Mouse (Mus musculus) monocyte, adult 5-6 weeks (primary cell): ENCODE measurements around the gene Olfr615. TPM values are rescaled to one million over a fixed set of nuclear protein-coding genes. Genes with fewer than 3 reads are reported as not detected.
"Not testable (repeated sequence)": the region's sequence is repeated elsewhere in the genome, so short reads cannot be mapped to it uniquely, and the experiment has no call there.

Experiments
- ATAC-seq: fragments of 153-309, 156-312 bp; replicated peaks from 2 replicates; pipeline ENCODE4 v1.8.0; 2017; ENCODE audit warnings: mild to moderate bottlenecking; ENCODE audit not compliant: low TSS enrichment, insufficient number of reproducible peaks, severe bottlenecking, poor library complexity, low FRiP score
- total RNA-seq: library from RNA; stranded (forward); fragments of 200-1000, 200-491, 200-594 nt; gene quantifications from 3 replicates; pipeline ENCODE4 v1.2.3, GENCODE M21; 2017

Gene Olfr615
- not detected in 3 replicates for total RNA-seq

- ATAC-seq: no peak
Observed at GRCm38 (mm10) chr7:103555779-103556178, at the start of gene Olfr615. Gene Olfr615, plus strand, starts transcription at chr7:103556079.

- ATAC-seq: no peak
Observed at GRCm38 (mm10) chr7:103512022-103512421, 43.9 kb upstream of the Olfr615 start, which contains the start of gene Olfr610. Gene Olfr610, minus strand, starts transcription at chr7:103512122.

DNA sequence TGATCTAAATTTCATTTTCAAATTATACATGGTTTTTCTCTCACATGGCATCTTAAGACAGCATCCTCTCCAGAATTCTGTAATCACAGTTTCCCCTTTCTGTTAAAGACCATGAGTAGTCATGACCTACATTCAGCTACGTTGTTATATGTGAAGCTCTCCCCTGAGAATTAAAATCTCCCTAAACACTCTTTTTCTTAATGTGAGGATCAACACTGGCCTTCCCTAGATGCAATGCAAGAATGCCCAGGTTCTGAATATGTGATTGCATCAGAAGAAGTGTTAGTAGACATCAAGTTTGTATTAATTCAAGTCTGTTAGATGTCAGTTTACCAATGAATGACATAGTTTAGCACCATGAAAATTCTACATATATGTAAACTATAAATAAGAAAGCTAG is 35.1 kb upstream of the Olfr615 start, which contains the start of gene Olfr611:
TSS of gene Olfr611 (minus strand) at position 101 of the 400 bp plus-strand sequence.
- not testable (repeated sequence) for ATAC-seq

- not testable (repeated sequence) for ATAC-seq
Observed at GRCm38 (mm10) chr7:103542617-103543016, 13.3 kb upstream of the Olfr615 start, which contains the start of gene Olfr612. Gene Olfr612, minus strand, starts transcription at chr7:103542717.

DNA sequence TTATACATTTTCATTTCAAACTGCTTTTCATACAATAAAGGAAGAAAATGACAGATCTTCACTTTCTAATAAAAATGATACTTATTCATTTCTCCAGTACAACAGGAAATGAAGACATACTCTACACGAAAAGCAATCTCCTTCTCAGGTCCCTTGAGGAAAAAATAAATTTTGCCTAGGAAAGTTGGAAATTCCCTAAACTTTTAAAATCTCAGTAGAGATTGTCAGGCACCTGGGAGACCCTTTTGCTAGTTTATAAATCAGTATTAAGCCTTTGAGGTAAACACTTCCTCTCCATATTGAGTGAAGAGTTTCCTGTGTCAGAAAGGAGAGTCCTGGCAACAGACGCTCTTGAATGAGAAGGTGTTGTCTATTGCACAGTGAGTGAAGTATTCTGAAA is 8.1 kb upstream of the Olfr615 start, which contains the start of gene Olfr613:
TSS of gene Olfr613 (plus strand) at position 301 of the 400 bp plus-strand sequence.
- ATAC-seq: no peak

DNA sequence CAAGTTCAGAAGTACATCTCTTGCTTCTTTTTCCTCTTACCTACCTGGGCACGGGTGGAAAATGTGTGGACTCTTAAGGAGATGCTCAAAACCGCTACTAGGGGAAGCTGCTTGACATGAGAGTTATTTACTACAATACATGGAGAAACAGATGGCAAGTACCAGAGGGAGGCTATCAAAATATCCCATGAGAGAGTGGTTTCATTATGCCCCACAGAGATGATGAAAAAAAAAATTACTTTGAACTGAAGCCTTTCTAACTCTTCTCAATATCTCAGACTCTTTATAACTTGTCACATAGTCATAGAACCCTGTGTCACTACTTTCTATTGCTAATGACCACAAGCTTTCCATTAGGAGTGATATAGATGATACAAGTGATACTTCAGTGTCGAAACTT is 13.2 kb downstream of the Olfr615 start, which contains the start of gene Olfr616:
TSS of gene Olfr616 (minus strand) at position 101 of the 400 bp plus-strand sequence.
- ATAC-seq: no peak

DNA sequence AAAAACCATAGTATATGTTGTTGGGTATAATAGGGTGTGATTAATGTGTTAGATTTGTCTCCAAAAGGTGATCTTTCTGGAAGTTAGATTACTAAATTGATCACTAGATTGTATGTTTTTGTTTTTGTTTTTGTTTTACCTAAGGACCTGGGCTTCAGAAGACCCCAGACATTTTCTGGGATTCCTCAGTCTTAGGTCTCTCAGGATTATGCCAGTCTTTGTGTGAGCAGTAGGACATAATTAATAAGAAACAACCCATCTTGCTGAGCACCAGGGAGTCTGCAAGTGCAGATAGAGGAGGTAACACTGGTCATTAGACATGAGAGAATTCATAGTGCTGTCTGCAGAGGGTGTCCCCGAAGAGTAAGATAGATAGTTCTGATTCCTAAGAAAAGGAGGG is 16.9 kb downstream of the Olfr615 start, which contains the start of gene Olfr617:
TSS of gene Olfr617 (plus strand) at position 301 of the 400 bp plus-strand sequence.
- ATAC-seq: no peak

GRCm38 (mm10) chr7:103589803-103590202 is 33.9 kb downstream of the Olfr615 start, which contains the start of gene Olfr618:
Gene Olfr618, plus strand, starts transcription at chr7:103590103.
- no peak for ATAC-seq

DNA sequence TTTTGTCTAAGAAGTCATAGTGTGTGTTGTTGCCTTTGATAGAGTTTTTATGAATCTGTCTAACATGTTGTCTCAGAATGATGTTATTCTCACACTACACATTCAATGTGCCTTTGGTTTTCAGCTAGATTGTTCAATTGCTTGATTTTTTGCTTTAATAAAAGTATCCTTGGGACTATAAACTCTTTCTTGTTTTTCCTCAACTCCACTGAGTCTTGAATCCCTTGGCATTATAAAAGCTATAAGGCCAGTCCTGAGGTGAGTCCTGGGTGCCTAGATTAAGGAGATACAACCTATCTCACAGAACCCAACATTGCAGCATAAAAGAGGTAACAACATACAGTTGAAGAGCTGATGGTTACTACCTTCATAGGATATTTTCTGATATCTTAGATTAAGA is 44.4 kb downstream of the Olfr615 start, which contains the start of gene Olfr619:
TSS of gene Olfr619 (plus strand) at position 301 of the 400 bp plus-strand sequence.
- no peak for ATAC-seq

GRCm38 (mm10) chr7:103607425-103607824 is 51.5 kb downstream of the Olfr615 start:
- no peak for ATAC-seq

GRCm38 (mm10) chr7:103612434-103612833 is 56.6 kb downstream of the Olfr615 start, which contains the start of gene Olfr620:
Gene Olfr620, minus strand, starts transcription at chr7:103612534.
- ATAC-seq: no peak

Other genes with a start within 250 kb of the Olfr615 start
- gene Olfr597, start 239.8 kb upstream of the Olfr615 start, total RNA-seq: not detected in 3 replicates
- gene Olfr598, start 232.5 kb upstream of the Olfr615 start, total RNA-seq: not detected in 3 replicates
- not detected in 3 replicates for gene Olfr599, start 220.2 kb upstream of the Olfr615 start, total RNA-seq
- not detected in 3 replicates for gene Olfr600, start 206.4 kb upstream of the Olfr615 start, total RNA-seq
- not detected in 3 replicates for gene Olfr601, start 193.4 kb upstream of the Olfr615 start, total RNA-seq
- not detected in 3 replicates for gene Olfr603, start 169.9 kb upstream of the Olfr615 start, total RNA-seq
- not detected in 3 replicates for gene Usp17lc, start 141.0 kb upstream of the Olfr615 start, total RNA-seq
- gene Olfr605, start 110.6 kb upstream of the Olfr615 start, total RNA-seq: not detected in 3 replicates
- gene Olfr606, start 107.0 kb upstream of the Olfr615 start, total RNA-seq: not detected in 3 replicates
- gene Olfr607, start 91.9 kb upstream of the Olfr615 start, total RNA-seq: not detected in 3 replicates
- gene Olfr608, start 86.2 kb upstream of the Olfr615 start, total RNA-seq: not detected in 3 replicates
- gene Olfr609, start 58.0 kb upstream of the Olfr615 start, total RNA-seq: not detected in 3 replicates
- not detected in 3 replicates for gene Olfr610, start 44.0 kb upstream of the Olfr615 start, total RNA-seq
- not detected in 3 replicates for gene Olfr611, start 35.2 kb upstream of the Olfr615 start, total RNA-seq
- gene Olfr612, start 13.4 kb upstream of the Olfr615 start, total RNA-seq: not detected in 3 replicates
- not detected in 3 replicates for gene Olfr613, start 8.0 kb upstream of the Olfr615 start, total RNA-seq
- gene Olfr616, start 13.1 kb downstream of the Olfr615 start, total RNA-seq: not detected in 3 replicates
- gene Olfr617, start 17.0 kb downstream of the Olfr615 start, total RNA-seq: not detected in 3 replicates
- gene Olfr618, start 34.0 kb downstream of the Olfr615 start, total RNA-seq: not detected in 3 replicates
- not detected in 3 replicates for gene Olfr619, start 44.5 kb downstream of the Olfr615 start, total RNA-seq
- not detected in 3 replicates for gene Olfr620, start 56.5 kb downstream of the Olfr615 start, total RNA-seq
- gene Olfr622, start 86.6 kb downstream of the Olfr615 start, total RNA-seq: not detected in 3 replicates
- gene Olfr623, start 107.6 kb downstream of the Olfr615 start, total RNA-seq: not detected in 3 replicates
- not detected in 3 replicates for gene Olfr624, start 115.1 kb downstream of the Olfr615 start, total RNA-seq
- gene Olfr625-ps1, start 126.6 kb downstream of the Olfr615 start, total RNA-seq: not detected in 3 replicates
- gene Olfr243, start 158.6 kb downstream of the Olfr615 start, total RNA-seq: not detected in 3 replicates
- gene Olfr628, start 174.3 kb downstream of the Olfr615 start, total RNA-seq: not detected in 3 replicates
- 0.39 TPM in 1 of 3 replicates, not detected in the others for gene Olfr629, start 188.9 kb downstream of the Olfr615 start, total RNA-seq
- not detected in 3 replicates for gene Olfr630, start 201.3 kb downstream of the Olfr615 start, total RNA-seq
- gene Olfr69, start 215.5 kb downstream of the Olfr615 start, total RNA-seq: not detected in 3 replicates
- gene Olfr68, start 223.6 kb downstream of the Olfr615 start, total RNA-seq: not detected in 3 replicates
- not detected in 3 replicates for gene Olfr67, start 235.7 kb downstream of the Olfr615 start, total RNA-seq